Mouse (Mus musculus): ENCODE measurements at regions not wholly inside any gene's neighbourhood (a gene's known extent, or its start where the extent isn't known, plus 50 kb on each side); places are given as distances from the start of the nearest gene placed in this dataset.

DNA sequence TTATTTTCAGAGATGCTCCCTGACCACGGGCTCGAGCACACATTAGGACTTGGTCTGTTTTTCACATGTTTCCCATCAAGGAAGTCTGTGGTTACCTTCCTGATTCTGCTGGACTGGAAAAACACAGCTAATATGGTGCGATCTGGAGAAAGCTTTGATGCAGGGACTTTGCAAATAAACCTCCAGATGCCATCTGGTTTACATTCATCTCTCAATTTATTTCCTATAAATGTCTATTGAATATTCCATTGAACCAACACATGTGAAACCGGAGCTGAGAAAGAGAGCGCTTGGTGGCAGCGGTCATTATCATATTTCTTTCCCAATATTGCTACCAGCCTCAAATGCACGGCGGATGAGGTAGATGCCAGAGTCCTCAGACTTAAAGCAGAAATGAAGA, 350.9 kb upstream of the Gm765 start:
- H3K27me3 ChIP-seq (ENCODE audit: control insufficient read depth, insufficient read depth, low read length) = no peaks in the 10 kb centered on the region
- H3K27ac ChIP-seq (ENCODE audit: insufficient read depth, low read length) = no peak overlapping the region
- H3K4me3 ChIP-seq (replicated peaks; ENCODE audit: insufficient read depth, low read depth, low read length) = no peak overlapping the region
- TF ChIP-seq CTCF (IDR thresholded peaks at IDR 0.05; ENCODE audit: borderline replicate concordance, insufficient read depth, low read depth, low read length) (no peak), POLR2A (IDR thresholded peaks at IDR 0.05; ENCODE audit: borderline replicate concordance, insufficient read depth, low read length) (no peak)
- DNase-seq = no peak
- no peaks in the 10 kb centered on the region for H3K4me1 ChIP-seq (ENCODE audit: control insufficient read depth, insufficient read depth, low read length)
- 91% methylated on average over 8 of the region's 8 CpGs for WGBS

DNA sequence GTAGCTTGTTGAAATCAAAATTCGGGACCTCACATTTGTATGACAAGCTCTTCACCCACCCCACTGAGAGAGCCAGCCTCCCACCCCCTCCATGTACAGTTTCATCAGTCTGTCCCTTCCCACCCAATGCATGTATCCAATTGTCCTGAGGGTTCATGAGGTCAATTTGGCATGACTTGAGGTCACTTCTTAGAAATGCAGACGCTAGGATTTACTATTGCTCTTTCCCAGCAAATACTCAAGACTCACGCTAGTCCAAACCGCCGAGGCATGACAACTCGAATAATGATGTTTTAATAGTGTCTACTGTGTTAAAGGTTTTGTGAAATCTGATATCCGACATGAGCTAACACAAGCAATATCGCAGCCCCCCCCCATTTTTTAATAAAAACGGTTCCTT, 347.6 kb upstream of the Gm765 start:
- H3K4me3 ChIP-seq (replicated peaks; ENCODE audit: insufficient read depth, low read depth, low read length) = no peak overlapping the region
- WGBS = 41% methylated on average over 9 of the region's 9 CpGs
- TF ChIP-seq CTCF (IDR thresholded peaks at IDR 0.05; ENCODE audit: borderline replicate concordance, insufficient read depth, low read depth, low read length) = no peak
- TF ChIP-seq POLR2A (IDR thresholded peaks at IDR 0.05; ENCODE audit: borderline replicate concordance, insufficient read depth, low read length) = no peak
- H3K27ac ChIP-seq (ENCODE audit: insufficient read depth, low read length) = no peak overlapping the region
- H3K4me1 ChIP-seq (ENCODE audit: control insufficient read depth, insufficient read depth, low read length) = no peaks in the 10 kb centered on the region
- DNase-seq = no peak
- H3K27me3 ChIP-seq (ENCODE audit: control insufficient read depth, insufficient read depth, low read length) = no peaks in the 10 kb centered on the region

DNA sequence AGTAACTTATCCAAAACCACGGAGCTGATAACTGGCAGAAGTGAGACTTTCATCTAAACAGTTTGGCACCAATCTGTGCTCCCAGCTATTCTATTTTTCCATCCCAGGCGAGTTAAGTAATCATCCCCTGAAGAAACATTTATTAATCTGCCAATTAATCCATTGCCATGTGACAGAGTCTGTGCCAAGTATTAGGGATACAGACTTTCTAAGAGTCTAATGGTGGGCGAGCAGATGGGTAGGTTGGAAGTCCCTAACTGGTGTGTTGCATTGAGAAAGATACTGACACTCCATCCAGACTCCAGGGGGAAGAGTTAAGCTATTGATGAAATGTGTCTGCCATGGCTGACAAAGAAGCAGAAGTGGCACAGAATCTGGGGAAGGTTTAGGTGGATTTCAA, 346.8 kb upstream of the Gm765 start:
- no peak for TF ChIP-seq POLR2A (IDR thresholded peaks at IDR 0.05; ENCODE audit: borderline replicate concordance, insufficient read depth, low read length)
- TF ChIP-seq CTCF (IDR thresholded peaks at IDR 0.05; ENCODE audit: borderline replicate concordance, insufficient read depth, low read depth, low read length) = no peak
- Histone ChIP-seq H3K27ac (ENCODE audit: insufficient read depth, low read length) (no peak overlapping the region), H3K4me1 (ENCODE audit: control insufficient read depth, insufficient read depth, low read length) (no peaks in the 10 kb centered on the region), H3K4me3 (replicated peaks; ENCODE audit: insufficient read depth, low read depth, low read length) (no peak overlapping the region), H3K27me3 (ENCODE audit: control insufficient read depth, insufficient read depth, low read length) (no peaks in the 10 kb centered on the region)
- WGBS = 25% methylated on average over 3 of the region's 3 CpGs
- no peak for DNase-seq

DNA sequence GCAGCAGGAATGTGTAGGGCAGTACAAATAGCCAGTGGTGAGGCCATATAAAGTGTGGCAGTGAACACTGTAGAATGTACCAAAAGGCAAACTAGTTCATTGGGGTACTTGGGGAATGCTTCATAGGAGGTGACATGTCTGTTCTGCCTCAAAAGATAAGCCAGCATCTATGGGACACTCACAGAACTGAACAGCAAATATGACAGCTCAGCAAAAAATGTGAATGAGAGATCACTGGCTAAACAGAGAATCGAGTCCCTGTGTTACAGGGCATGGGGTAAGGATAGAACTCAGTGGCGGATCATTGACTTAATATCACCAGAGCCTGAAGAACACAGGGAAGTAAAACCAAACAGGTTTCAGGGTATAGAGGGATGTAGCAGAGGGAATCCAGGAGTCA, 346.1 kb upstream of the Gm765 start:
- 91% methylated on average over 2 of the region's 2 CpGs for WGBS
- Histone ChIP-seq H3K27ac (ENCODE audit: insufficient read depth, low read length) (no peak overlapping the region), H3K4me1 (ENCODE audit: control insufficient read depth, insufficient read depth, low read length) (no peaks in the 10 kb centered on the region), H3K27me3 (ENCODE audit: control insufficient read depth, insufficient read depth, low read length) (no peaks in the 10 kb centered on the region), H3K4me3 (replicated peaks; ENCODE audit: insufficient read depth, low read depth, low read length) (no peak overlapping the region)
- no peak for TF ChIP-seq CTCF (IDR thresholded peaks at IDR 0.05; ENCODE audit: borderline replicate concordance, insufficient read depth, low read depth, low read length)
- TF ChIP-seq POLR2A (IDR thresholded peaks at IDR 0.05; ENCODE audit: borderline replicate concordance, insufficient read depth, low read length) = no peak
- no peak for DNase-seq

DNA sequence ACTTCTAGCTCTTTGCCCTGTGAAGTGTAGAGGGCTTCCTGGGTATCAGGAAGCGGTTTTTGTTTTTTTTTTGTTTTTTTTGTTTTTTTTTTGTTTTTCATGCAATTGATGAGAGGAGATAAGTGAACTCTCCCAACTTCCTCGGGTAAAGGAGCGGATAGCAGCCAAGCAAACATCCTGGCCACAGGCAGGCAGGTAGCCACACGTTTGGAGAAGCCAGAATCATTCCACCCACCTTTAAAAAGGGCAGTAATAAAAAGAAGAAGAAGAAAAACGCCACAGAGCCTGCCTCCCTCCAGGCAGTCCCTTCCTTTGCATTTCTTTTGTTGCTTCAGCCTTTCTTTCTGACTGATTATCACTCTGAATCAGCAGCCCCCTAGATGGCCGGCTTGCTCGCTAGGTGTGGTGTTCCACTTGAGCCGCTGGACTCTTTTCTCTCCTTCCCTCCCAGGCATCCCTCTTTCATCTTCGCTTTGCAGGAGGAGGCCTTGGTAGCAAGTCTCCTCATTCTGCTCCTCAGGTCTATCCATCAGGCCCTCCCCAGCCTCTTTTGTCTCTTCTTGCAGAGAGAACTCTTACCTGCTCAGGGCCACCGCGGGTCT, 323.9 kb upstream of the Gm765 start:
- no peak for TF ChIP-seq CTCF (IDR thresholded peaks at IDR 0.05; ENCODE audit: borderline replicate concordance, insufficient read depth, low read depth, low read length)
- TF ChIP-seq POLR2A (IDR thresholded peaks at IDR 0.05; ENCODE audit: borderline replicate concordance, insufficient read depth, low read length) = no peak
- no peaks in the 10 kb centered on the region; the same call in 1 of the 2 replicates for H3K27me3 ChIP-seq (ENCODE audit: control insufficient read depth, insufficient read depth, low read length)
- WGBS = 22% methylated on average over 11 of the region's 11 CpGs

DNA sequence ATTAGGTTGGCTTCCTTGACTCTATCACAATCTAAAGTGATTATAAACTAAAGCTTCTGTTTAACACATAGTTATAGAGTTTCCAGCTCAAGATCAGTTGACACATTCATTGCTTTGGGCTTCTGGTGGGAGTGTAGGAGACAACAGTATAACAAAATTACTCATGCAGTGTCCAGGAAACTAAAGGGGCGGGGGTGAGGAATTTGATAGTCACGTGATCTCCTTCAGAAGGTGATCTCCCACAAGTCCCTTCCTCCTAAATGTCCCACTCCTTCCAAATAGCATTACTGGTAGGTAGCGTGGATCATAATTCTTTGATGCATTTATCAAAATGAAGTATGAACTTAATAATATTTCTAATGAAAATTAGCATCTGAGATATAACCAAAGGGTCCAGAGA, 309.3 kb upstream of the Gm765 start:
- H3K4me1 ChIP-seq (ENCODE audit: control insufficient read depth, insufficient read depth, low read length) = no peaks in the 10 kb centered on the region
- H3K27ac ChIP-seq (ENCODE audit: insufficient read depth, low read length) = no peak overlapping the region
- no peak for DNase-seq
- TF ChIP-seq POLR2A (IDR thresholded peaks at IDR 0.05; ENCODE audit: borderline replicate concordance, insufficient read depth, low read length) (no peak), CTCF (IDR thresholded peaks at IDR 0.05; ENCODE audit: borderline replicate concordance, insufficient read depth, low read depth, low read length) (no peak)
- no peak overlapping the region for H3K4me3 ChIP-seq (replicated peaks; ENCODE audit: insufficient read depth, low read depth, low read length)
- 91% methylated on average over 3 of the region's 3 CpGs for WGBS
- no peaks in the 10 kb centered on the region for H3K27me3 ChIP-seq (ENCODE audit: control insufficient read depth, insufficient read depth, low read length)

More for the DNA sequence above, 323.9 kb upstream of the Gm765 start:
- Histone ChIP-seq H3K27ac (ENCODE audit: insufficient read depth, low read length) (no peak overlapping the region), H3K4me3 (replicated peaks; ENCODE audit: insufficient read depth, low read depth, low read length) (no peak overlapping the region), H3K4me1 (ENCODE audit: control insufficient read depth, insufficient read depth, low read length) (no peaks in the 10 kb centered on the region)
- no peak for DNase-seq

DNA sequence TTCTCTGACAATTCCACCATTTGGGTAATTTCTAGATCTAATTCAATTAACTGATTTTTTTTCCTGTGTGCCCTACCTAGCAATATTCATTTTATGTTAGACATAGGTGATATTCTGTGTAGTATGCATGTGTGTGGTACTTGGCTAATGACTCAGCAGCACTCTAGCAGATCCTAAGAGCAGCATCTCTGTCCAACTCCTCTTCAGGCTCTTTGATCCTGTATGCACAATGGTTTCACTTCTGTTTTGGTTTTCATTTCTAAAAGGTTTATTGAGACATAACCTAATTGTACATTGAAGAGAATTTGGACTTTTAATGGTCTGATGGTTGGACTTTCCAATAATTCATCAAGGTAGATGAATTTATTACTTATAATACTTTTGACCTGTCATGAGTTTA, 308.8 kb upstream of the Gm765 start:
- Histone ChIP-seq H3K4me1 (ENCODE audit: control insufficient read depth, insufficient read depth, low read length) (no peaks in the 10 kb centered on the region), H3K27me3 (ENCODE audit: control insufficient read depth, insufficient read depth, low read length) (no peaks in the 10 kb centered on the region), H3K4me3 (replicated peaks; ENCODE audit: insufficient read depth, low read depth, low read length) (no peak overlapping the region), H3K27ac (ENCODE audit: insufficient read depth, low read length) (no peak overlapping the region)
- no peak for DNase-seq
- no peak for TF ChIP-seq CTCF (IDR thresholded peaks at IDR 0.05; ENCODE audit: borderline replicate concordance, insufficient read depth, low read depth, low read length)
- TF ChIP-seq POLR2A (IDR thresholded peaks at IDR 0.05; ENCODE audit: borderline replicate concordance, insufficient read depth, low read length) = no peak

DNA sequence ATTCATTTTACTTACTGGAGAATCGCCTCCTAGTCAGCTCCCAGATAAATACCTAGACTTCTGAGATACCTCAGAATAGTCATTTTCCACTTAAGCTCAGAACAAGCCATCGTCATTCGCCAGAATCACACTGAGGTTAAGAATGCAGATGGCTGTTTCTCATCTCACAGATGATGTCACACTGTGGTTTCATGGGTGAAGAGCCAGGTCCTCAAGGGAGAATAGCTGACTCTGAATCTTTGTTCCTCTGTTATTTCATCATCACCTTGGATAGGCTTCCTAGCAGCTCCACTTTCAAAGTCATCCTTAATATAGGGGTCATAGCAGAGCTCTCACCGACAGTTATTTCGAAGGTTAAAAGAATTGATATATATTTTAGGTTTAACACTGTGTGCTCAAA, 297.8 kb upstream of the Gm765 start:
- no peak for DNase-seq
- no peaks in the 10 kb centered on the region for H3K27me3 ChIP-seq (ENCODE audit: control insufficient read depth, insufficient read depth, low read length)

More for the DNA sequence above, 297.8 kb upstream of the Gm765 start:
- Histone ChIP-seq H3K4me3 (replicated peaks; ENCODE audit: insufficient read depth, low read depth, low read length) (no peak overlapping the region), H3K4me1 (ENCODE audit: control insufficient read depth, insufficient read depth, low read length) (no peaks in the 10 kb centered on the region), H3K27ac (ENCODE audit: insufficient read depth, low read length) (no peak overlapping the region)
- 88% methylated on average over 5 of the region's 5 CpGs for WGBS
- TF ChIP-seq CTCF (IDR thresholded peaks at IDR 0.05; ENCODE audit: borderline replicate concordance, insufficient read depth, low read depth, low read length) = no peak
- no peak for TF ChIP-seq POLR2A (IDR thresholded peaks at IDR 0.05; ENCODE audit: borderline replicate concordance, insufficient read depth, low read length)

All from cerebellum, adult 2 months (tissue).